Mouse (Mus musculus): ENCODE results near the gene Usp8. TPM values are rescaled to one million over a fixed set of nuclear protein-coding genes. Genes with fewer than 3 reads are reported as not detected.

The Usp8 gene
- total RNA-seq, 2 experiments from 2014 or later = 51.3 to 55.4 TPM

DNA sequence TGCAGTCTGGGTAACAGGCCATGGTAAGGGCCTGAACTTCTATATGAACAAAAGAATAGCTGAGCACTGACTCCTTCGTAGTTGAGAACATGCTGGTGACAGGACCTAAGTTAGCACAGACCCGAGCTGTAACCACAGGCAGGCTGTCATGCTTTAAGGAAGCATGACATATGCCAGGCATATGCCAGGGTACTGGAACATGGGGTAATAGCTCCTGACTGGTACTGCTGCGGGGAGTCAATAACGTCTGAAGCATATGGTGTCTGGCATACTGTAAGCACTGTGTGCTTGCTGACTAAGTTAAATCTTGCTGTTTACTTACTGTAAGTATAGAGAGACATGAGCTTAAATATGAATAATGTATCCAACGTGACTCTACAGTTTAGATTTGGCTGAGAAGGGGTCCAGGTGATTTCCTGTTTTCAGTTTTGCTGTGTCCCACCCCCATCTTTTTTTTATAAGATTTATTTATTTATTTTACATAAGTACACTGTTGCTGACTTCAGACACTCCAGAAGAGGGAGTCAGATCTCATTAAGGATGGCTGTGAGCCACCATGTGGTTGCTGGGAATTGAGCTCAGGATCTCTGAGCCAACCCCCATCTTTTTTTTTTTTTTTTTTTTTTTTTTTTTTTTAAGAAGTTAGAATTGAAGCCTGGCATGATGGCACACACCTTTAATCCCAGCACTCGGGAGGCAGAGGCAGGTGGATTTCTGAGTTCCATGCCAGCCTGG, 28.4 kb downstream of the Usp8 start:
- DNase-seq (ENCODE audit: low spot score in 2 of 2) = peak; percentile 9 to 70

GRCm38 (mm10) chr2:126740314-126740713, 33.2 kb downstream of the Usp8 start:
- no peak for DNase-seq (ENCODE audit: low spot score in 2 of 2)

DNA sequence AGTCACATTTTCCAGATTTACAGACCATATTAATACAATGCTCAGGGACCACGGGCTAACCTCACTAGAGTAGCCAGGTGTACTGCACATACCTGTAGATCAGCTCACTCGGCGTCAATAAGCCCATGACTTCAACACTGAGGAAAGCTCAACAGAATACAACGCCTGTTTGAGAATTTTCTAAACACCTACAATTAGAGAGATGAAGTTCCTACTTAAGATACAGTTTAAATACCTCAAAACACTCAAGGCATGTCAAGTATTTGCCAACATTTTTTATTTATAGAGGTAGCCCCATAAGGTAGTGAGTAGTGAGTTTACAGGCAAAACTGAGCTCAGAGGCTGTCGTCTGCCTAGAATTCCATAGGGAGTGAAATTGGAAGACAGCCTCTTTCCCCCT, 36.3 kb downstream of the Usp8 start:
- no peak for DNase-seq (ENCODE audit: low spot score in 2 of 2)

DNA sequence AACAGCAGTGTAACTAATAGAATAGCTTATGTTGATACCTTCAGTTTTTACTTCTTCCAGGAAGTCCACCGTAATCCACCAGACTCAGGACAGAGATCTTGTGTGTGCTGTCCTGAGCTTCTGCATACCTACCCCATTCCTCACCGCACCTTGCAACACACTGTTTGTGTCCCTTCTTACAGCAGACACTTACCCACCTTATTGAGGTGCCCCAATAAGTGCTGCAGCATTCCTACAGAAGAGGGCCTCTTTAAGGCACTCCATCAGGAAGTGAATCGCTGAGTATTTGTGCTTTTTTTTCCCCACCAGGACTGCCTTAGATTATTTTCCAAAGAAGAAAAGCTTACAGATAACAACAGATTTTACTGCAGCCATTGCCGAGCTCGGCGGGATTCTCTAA, 48.5 kb downstream of the Usp8 start:
- DNase-seq (ENCODE audit: low spot score in 2 of 2) = no peak

- no peak for DNase-seq (ENCODE audit: low spot score in 2 of 2)
Observed at GRCm38 (mm10) chr2:126759351-126759750, 52.2 kb downstream of the Usp8 start.

GRCm38 (mm10) chr2:126765867-126766582, 58.9 kb downstream of the Usp8 start:
- DNase-seq (ENCODE audit: low spot score in 2 of 2) = peak; percentile 45 to 63

DNA sequence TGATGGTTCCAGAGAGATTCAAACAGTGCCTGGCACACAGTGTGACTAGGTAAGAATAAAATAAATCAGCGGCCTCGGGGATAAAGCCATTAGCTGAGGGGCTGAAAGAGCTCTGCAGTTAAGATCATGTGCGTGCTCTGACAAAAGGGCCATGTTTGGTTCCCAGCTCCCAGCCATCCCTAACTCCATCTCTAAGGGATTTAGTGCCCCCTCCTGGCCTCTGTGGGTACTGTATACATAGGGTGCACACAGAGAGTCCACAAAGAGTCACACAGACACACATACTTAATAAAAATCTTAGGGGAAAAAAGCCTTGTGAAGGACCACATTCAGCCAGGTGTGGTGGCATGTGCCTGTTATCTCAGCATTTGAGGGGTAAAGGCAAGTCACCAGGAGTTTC, 60.5 kb downstream of the Usp8 start:
- no peak for DNase-seq (ENCODE audit: low spot score in 2 of 2)

DNA sequence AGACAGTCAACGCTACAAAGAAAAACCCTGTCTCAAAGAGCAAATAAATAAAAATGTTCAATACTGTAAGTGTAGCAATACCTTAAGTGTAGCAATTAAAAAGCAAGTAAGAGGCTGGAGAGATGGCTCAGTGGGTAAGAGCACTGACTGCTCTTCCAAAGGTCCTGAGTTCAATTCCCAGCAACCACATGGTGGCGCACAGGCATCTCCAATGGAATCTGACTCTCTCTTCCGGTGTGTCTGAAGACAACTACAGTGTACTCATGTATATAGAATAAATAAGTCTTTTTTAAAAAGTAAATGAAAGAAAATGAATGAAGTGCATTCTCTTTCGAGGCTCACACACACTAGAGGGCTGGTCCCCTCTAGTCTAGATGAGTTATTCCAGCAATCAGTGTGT, 61.1 kb downstream of the Usp8 start:
- DNase-seq (ENCODE audit: low spot score in 2 of 2) = no peak

DNA sequence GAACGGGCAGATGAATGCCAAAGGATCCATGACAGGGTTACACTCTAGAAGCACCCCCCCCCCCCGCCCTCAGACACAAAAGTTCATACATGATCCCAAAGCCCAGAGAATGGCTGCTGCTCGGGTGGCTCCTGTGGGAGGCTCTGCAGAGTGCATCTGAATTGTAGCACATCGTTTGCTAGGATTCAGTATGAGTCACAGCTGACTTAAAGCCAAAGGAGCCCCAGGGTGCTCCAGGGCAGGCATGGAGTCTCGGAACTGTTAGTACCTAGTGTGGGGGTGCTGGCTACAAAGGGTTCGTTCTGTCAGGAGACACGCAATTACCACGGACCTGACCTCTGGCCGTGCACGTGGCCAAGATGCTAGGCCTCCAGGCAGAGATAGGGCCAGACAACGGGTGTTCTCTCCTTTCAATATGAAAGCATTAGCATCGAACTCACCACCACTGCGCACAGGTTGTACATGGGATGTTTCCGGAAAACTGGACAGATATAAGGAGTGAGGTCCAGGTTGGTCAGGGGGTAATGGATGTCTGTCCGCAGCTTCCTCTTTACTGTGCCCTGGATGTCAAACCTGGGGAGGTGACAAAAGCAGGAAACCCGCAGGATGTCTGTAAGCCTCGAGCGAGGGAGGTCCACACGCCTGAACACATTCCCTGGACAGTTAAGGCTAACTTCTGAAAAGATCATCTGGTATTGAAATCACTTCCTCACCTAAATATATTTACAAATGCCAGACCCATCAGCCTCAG, 62.5 kb downstream of the Usp8 start:
- peak in 1 of 2 experiments; percentile 54 for DNase-seq (ENCODE audit: low spot score in 2 of 2)

- no peak for DNase-seq (ENCODE audit: low spot score in 2 of 2)
Observed at GRCm38 (mm10) chr2:126772217-126772616, 65.1 kb downstream of the Usp8 start.

- peak in 1 of 2 experiments; percentile 50 for DNase-seq (ENCODE audit: low spot score in 2 of 2)
Observed at GRCm38 (mm10) chr2:126775951-126776350, 68.8 kb downstream of the Usp8 start.

- no peak for DNase-seq (ENCODE audit: low spot score in 2 of 2)
Observed at GRCm38 (mm10) chr2:126776416-126776815, 69.3 kb downstream of the Usp8 start.

GRCm38 (mm10) chr2:126778806-126779205, 71.7 kb downstream of the Usp8 start:
- DNase-seq (ENCODE audit: low spot score in 2 of 2) = no peak

GRCm38 (mm10) chr2:126780286-126780685, 73.2 kb downstream of the Usp8 start:
- DNase-seq (ENCODE audit: low spot score in 2 of 2) = no peak

DNA sequence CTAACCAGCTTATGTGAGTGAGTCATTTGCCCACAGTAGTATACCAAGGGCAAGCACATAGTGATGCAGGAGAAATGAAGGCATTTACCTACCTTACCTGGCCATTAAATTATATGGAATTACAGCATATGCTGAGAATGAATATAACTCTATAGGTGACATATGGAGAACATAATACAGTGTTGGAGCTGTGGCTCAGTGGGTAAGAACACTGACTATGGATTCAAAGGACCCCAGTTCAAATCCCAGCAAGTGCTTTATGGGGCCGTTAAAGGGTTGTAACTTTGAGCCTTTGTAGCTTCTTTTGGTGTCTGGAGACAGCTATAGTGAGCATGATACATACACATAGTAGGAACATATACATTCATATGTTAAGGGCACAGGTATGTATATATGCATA, 74.3 kb downstream of the Usp8 start:
- no peak for DNase-seq (ENCODE audit: low spot score in 2 of 2)

- peak; percentile 54 to 90 for DNase-seq (ENCODE audit: low spot score in 2 of 2)
Observed at GRCm38 (mm10) chr2:126782433-126782832, 75.3 kb downstream of the Usp8 start.

DNA sequence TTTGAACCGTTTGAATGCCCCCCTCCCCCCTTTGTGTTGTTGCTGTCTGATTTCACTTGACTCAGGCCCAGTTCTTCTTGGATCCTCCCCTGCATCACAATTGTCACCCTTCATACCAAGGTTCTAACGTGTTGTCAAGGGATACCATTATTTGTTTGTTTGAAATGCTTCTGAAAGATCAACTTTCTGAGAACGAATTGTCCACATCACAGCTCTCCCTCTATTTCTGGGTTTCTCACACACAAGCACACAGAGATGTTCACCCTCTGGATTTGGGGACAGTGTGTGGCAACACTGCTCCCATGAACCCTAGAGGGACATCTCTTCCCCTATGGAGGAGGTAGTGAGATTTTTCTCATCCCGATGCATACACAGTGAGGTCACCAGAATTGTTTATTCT, 76.2 kb downstream of the Usp8 start, which contains the start of gene Usp50:
Gene Usp50, minus strand, starts transcription at position 101 of the 400 bp plus-strand sequence.
- DNase-seq (ENCODE audit: low spot score in 2 of 2) = no peak

DNA sequence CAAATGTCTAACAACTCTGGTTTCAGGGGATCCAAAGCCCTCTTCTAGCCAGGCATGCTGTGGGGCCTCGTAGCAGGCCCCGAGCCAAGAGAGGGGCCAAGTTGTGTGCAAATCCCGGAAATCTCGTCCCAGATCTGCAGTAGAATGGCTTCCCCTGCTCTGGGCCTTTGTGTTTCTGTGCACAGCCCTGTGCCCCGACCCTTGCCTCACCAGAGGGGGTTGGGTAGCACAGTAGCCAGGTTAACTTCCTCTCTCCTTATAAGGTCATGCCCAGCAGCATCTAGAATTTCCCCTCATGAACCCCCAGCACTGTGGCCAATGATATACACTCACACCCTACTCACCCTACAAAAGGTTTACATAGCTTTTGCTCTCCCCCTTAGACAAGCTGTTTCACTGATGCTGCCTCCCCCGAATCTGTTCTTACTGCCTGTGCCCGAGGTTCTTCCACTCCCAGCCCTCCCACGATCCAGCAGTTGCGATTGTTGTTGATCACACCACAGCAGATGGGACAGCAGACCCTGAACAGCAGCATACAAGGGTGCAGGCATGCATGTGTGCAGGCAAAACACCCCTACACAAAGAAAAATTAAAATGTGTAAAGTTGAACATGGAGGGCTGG, 80.7 kb downstream of the Usp8 start:
- peak; percentile 85 to 93 for DNase-seq (ENCODE audit: low spot score in 2 of 2)

DNA sequence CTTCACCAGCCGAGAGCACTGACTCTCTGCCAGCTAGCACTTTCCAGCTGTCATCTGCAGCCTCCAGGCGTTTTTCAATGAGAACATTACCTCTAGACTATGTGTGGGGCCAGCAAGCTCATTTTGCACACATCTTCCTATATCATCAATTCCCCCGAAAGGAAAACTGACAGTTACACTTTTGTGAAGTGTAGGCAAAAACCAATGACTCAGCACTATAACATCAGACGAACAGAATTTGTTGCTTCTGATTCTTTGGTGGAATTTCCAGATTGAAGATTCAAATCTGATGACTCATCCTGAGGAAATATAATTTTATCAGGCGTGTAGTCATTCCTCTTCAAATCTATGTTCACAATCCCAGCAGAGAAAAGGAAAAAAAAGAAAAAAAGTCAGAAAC, 85.5 kb downstream of the Usp8 start:
- DNase-seq (ENCODE audit: low spot score in 2 of 2) = no peak

GRCm38 (mm10) chr2:126795708-126796107, 88.6 kb downstream of the Usp8 start:
- no peak for DNase-seq (ENCODE audit: low spot score in 2 of 2)

GRCm38 (mm10) chr2:126798455-126798854, 91.3 kb downstream of the Usp8 start:
- DNase-seq (ENCODE audit: low spot score in 2 of 2) = no peak
